Mouse (Mus musculus) adrenal gland, adult 8-10 months (tissue): ENCODE results near the gene Tns2. TPM values are rescaled to one million over a fixed set of nuclear protein-coding genes. Genes with fewer than 3 reads are reported as not detected.

ENCODE experiments used
- DNase-seq: peaks from one replicate; pipeline ENCODE4 v3.0.0; 2022
- total RNA-seq, 4 experiments: library from RNA; stranded (reverse); gene quantifications; 2 replicates each; pipeline ENCODE4 v1.2.4; 2022

Tns2 gene
- total RNA-seq, 4 experiments from 2014 or later: 77.5 to 129 (median 107) TPM

DNA sequence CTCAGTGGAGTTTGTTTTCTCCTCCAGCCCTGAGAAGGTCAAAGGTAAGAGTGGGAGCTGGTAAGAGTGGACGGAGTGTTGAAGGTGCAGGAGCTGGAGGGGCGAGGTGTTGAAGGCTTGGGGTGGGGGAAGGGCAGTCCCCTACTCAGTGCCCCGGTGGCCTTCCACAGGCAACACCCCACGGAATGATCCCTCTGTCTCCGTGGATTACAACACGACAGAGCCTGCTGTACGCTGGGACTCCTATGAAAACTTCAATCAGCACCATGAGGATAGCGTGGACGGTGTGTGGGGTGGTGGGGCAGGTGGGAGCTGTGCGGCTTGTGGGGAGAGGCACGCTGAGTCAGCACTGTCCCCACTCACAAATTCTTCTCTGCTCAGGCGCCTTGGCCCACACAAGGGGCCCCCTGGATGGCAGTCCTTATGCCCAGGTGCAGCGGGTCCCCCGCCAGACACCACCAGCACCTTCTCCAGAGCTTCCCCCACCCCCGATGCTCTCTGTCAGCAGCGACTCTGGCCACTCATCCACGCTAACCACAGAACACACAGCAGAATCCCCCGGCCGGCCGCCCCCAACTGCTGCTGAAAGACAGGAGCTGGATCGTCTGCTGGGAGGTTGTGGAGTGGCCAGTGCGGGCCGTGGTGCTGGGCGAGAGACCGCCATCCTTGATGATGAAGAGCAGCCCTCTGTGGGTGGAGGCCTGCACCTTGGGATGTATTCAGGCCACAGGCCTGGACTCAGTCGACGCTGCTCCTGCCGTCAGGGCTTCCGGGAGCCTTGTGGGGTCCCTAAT, 10.7 kb downstream of the Tns2 start:
- DNase-seq: no peak

DNA sequence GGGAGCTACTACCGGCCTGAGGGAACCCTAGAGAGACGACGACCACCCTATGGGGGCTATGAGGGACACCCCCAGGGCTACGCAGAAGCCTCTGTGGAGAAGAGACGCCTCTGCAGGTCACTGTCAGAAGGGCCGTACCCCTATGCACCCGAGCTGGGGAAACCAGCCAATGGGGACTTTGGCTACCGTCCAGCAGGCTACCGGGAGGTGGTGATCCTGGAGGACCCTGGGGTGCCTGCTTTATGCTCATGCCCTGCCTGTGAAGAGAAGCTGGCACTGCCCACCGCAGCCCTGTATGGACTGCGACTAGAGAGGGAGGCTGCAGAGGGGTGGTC, 11.2 kb downstream of the Tns2 start:
- DNase-seq: no peak

DNA sequence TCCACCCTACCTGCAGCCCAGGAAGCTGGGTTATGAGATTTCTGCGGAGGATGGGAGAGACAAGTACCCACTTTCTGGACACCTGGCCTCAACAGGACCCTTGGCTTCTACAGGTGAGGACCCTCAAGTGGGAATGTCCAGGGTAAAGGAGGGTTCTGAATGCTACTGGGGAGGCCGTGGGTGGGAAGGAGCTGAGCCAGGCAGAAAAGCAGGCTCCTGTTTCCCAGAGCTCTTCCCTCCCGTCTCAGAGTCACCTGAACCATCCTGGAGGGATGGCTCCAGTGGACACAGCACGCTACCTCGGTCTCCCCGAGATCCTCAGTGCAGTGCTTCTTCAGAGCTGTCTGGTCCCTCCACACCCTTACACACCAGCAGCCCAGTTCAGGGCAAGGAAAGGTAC, 12.0 kb downstream of the Tns2 start:
- no peak for DNase-seq

DNA sequence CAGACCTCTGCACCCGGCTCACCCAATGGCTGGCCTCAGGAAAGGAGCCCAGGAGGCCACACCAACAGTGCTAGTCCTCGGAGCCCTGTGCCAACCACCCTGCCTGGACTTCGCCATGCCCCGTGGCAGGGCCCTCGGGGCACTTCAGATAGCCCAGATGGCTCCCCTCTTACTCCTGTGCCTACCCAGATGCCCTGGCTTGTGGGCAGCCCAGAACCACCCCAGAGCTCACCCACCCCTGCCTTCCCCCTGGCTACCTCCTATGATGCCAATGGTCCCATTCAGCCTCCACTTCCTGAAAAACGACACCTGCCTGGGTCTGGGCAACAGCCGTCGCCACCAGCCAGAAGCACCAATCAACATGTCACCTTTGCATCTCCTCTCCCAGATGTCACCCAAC, 12.6 kb downstream of the Tns2 start:
- no peak for DNase-seq

DNA sequence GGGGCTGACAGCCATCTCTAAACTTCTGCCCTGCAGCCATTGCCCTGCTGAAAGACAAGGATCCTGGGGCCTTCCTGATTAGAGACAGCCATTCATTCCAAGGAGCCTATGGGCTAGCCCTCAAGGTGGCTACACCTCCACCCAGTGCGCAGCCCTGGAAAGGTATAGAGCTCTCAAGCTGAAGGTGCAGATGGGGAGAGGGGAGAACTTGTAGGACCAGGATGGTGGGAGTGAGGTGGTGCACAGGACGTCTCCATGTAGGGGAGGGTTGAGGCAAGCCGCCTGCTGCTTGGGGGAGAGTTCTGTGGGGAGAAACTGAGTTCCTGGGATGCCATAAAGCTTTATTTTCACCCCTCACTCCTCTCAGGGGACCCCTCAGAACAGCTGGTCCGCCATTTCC, 13.5 kb downstream of the Tns2 start:
- no peak for DNase-seq

DNA sequence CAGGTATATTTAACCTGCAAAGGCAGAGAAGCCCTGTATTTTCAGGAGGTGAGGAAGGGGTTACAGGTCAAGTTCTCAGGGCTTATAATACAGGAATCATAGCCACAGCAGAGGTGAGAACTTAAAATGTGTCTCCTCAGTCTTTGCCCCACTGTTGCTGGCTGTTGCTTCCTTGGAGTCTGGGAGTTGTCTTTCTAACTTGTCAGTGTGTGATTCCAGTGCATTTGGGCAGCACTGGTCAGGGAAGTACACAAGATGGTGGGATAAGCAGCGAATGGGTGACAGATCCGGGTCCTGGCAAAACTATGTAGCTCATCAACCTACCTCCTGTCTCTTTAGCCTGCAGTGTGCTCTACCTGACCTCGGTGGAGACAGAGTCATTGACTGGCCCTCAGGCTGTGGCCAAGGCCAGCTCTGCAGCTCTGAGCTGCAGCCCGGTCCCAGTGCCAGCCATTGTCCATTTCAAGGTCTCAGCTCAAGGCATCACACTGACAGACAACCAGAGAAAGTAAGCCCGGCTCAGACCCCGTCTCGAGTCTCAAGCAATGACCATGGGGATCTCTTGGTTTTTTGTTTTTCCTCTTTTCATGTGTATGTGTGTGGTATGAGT, 14.5 kb downstream of the Tns2 start:
- peak; percentile 76 for DNase-seq

DNA sequence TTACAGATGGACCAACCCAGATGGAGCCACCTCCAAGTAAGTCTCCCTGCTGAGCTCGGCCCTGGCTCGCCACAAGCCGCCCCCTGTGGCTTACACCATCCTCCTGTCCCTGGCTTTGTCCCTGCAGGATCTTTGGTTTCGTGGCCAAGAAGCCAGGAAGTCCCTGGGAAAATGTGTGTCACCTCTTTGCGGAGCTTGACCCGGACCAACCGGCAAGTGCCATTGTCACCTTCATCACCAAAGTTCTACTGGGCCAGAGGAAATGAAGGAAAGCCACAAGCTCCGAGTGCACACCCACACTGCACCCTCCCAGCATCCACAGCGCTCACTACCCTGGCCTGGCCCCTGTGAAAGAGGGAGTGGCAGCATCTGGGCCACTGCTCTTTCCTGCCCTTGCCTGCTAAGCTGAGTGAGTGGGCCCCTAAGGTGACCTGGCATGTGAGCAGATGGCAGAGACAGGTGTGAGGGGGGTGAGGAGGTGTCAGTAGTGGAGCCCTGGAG, 15.6 kb downstream of the Tns2 start:
- DNase-seq: no peak

DNA sequence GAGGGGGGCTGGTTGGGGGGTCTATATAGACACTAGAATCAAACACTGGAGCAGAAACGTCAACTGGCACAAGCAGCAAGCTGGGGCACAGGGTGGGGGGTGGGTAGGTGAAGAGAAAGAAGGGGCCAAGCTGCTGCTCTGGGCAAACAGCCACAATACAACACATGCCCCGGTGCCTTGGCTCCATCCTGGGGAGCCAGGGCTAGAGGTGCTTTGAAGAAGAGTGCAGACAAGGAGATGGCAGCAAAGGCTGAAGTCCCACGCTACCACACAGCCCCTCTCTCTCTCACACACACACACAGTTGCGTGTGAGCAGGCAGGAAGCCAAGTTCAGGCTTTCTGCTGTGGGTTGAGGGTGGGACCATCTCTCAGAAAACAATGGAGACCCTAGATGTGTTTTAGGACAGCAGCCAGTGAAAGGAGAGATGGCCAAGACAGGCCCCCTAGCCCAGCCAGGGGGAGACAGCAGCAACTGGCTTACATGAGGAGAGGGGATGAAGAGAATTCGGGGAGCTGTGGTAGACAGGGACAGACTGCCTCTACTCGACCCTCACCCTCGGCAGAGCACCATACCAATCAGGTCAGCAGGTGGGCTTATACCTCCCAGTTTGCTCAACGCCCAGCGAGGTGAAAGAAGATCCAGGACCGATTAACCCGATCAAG, 16.7 kb downstream of the Tns2 start:
- no peak for DNase-seq

DNA sequence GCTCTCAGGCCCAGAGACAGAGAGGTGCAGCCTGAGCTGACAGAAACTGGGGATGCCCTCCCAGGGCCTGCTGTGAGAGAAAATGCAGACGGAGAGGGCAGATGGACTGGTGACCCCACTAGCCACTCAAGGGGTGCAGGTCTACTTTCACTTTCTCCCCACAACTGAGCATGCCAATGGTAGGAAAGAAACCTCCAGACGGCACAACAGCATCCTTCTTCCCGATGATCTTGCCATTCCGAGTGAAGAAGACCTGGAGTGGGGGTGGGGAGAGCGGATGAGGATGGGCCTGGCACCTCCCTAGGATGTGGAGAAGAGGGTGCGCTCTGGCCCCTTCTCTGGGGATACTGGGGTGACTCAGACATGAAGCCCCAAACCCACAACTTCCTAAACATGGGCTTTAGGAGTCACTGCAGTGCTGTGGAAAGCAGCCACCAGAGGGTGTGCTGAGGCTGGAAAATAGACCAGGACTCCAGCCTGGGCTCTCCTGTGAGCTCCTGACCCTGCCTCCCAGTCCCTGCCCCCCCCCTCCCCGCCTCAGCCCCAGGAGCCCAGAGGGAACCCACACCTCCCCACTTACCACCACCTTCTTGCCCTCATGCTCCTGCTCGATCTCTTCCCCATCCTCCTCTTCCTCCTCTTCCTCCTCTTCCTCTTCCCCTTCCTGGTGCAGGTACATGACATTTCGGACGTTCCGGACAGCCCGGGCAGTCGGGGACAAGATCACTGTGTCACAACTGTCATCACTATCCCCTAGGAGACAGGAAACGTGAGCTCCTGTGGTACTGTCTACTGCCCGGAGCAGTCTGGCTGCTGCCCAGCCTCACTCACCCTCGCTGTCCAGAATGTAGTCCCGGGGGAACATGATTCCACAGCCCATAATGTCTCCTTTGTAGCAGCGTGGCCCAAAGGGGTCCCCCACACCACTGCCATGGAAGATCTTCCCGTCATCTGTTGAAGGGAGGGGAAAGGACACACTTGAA, 17.5 kb downstream of the Tns2 start:
- peak; percentile 31 for DNase-seq

DNA sequence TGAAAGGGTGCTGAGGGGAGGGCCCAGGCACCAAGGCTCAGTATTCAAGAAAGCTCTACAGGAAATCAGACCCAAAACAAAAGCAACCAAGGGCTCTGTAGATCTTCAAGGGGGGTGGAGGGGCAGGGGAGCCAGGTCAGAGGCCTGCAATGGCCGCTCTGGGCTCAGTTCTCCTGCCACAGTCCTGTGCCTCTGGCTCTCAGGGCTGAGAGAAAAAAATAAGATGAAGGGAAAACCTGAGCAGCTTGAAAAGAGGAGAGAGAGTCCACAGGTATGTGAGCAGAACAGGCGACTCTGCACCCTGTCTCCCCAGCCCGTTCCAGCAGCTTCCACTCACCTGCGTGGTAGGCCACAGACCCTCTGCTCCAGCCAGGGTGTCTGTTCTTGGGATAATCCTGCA, 18.4 kb downstream of the Tns2 start:
- DNase-seq: no peak

DNA sequence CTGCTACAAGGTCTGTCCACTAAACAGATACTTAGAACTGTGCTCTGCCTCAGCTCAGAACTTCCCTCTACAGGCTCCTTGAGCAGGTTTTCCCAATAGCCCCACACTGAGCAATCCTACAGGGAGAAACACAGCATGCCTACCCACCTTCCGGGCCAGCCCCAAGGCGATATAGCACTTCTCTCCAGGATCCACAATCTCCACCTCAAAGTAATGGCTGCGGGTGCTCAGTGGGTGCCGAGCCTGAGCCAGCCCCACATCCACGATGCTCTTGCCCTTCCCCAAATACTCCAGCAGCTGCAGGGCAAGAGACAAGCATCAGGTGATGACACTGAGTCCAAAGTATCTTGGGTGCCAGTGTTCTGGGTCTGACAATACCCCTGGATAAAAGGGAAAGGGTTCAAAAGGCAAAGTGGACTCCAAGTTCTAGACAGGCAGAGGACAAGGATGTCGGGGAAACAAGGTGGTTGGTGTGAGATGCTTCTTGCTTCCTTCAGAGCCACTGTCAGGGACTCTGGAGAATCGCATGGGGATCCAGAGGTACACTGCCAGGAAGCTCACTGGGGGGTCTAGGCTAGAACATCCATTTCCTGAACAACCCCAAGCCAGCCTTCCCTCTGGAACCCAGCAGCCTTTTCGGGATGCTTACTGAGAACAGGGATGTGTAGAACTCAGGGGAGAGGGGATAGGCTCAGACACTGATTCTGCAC, 19.1 kb downstream of the Tns2 start:
- DNase-seq: no peak

DNA sequence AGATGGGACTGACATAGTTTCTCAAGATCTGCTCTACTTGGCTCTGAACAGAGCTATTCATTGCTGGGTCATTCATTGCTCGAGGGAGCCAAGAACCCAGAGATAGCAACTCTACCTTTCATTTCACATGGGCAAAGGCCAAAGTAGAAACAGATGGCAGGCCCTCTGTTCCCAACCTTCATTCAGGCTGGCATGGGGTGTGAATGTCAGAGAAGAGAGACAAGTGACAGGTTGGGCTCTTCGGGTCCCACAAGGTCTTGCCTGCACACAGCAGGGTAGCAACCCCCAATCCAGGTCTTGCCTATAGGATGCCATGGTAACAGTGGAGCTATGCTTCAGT, 19.6 kb downstream of the Tns2 start:
- DNase-seq: no peak

DNA sequence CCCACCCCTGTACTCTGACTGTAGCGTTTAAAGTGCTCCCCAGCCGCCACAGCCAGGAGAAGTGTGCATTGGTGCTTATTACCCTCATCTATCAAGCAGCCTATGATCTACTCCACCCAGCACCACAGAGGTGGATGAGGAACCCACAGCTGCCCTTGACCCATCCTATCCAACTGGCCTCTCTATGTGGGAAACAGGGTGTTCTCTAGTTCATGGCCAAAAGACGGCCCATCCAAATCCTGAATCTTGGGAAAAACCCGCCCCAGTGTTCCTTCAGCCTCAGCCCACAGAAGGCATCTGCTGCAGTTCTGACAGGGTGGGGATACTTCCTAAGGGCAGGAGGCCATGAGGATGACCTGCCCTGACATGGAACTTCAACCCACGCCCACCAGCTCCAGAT, 20.3 kb downstream of the Tns2 start:
- DNase-seq: no peak

DNA sequence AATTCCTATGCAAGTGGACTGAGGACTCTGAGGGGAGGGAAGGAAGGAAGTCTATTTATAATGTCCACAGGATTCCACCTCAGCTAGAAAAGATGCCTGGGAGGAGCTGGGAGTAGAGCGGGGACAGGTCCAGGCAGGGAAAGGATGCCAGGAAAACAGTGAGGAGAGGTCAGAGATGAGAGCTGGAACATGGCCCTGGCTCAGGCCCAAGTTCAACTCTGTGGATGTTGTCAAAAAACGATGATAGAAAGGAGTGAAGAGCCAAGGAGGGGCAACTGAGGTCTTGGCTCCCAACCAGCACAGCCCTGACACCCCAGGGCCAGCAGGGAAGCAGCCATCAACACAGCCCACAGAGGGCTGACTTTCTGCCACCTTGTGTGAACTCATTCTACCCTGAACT, 26.1 kb downstream of the Tns2 start:
- DNase-seq: peak; percentile 78

DNA sequence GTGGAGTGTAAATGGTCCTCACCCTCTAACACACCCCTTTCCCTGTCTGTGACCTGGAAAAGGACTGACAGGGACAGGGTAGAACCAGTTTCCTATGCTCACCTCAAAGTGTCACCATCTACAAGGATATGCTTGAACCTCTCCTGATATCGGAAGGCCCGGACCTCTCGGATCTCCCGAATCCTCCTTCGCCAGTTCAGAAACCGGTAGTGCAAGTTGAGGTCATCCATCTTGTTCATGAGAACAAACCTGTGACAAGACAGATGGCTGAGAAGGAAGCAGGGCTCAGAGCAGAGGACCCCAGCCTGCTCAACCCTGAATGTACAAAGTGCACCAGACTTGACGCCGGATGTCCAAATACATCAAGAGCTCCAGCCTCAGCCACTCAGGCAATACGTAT, 33.1 kb downstream of the Tns2 start:
- DNase-seq: no peak

DNA sequence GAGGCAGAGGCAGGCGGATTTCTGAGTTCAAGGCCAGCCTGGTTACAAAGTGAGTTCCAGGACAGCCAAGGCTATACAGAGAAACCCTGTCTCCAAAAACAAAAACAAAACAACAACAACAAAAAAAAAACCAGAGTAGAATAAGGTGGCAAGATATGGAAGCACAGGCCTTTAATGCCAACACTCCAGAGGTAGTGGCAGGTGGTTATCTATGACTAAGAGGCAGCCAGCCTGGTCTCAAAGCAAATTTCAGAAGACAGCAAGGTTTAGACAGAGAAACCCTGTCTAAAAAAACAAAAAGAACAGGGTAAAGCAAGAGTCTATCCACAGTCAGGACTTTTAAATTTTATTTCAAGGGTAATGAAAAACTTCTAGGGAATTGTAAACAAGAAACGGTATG, 34.5 kb downstream of the Tns2 start:
- no peak for DNase-seq

DNA sequence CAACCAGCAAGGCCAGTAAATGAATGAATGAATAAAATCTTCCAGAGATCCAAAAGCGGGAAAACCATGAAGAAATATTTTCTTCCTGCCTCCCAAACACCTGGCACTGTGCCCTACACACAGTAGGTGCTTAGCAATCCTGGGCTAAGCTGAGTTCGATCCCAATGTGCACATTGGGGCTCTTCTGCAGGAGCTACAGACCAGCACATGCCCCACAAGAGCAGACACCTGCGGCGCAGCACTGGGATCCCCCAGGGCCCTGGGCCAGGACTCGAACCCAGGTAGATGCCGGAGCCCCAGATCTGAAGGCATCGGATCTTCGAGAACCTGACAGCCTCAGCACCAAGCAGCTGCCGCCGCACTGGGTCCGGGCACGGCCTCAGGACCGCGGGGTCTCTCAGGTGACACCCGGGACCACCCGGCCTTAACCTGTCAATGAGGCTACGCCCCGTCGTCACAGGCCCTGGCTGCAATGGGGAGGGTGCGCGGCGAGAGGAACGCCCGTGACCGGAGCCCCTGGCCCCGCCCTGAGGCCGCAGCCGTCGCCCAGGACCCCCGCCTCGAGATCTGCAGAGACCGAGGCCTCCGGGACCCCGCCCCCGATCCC, 35.4 kb downstream of the Tns2 start:
- DNase-seq: no peak

DNA sequence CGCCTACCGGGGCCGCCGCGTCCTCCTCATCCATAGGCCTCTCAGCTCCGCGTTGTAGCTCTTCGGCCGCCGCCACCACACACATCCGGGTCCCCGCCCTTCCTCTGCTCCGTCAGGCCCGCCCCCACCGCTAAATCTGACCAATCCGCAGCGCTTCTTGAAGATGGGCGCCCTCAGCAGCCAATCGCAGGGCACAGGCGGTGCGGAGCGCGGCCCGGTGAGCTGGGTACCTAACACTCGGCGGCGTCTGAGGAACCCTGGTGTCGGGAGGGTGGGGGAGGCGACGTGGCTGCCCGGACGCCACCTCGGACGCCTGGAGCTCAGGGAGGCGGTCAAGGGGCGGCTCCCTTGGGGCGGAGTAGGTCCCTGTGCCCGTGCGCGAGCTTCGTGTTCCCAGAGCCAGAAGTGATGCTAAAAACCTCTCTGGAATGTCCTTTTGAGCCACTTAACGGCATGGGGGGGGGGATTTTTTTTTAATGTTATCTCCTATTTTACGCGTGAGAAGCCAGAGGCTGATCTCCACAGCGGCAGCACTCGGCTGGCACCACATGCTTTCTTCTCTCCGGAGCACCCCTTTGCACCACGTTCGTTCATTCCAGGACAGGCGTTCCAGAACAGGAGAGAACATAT, 36.0 kb downstream of the Tns2 start, which contains the start of gene Spryd3:
Gene Spryd3, minus strand, starts transcription at position 106 of the 630 bp plus-strand sequence.
- DNase-seq: peak; percentile 96

DNA sequence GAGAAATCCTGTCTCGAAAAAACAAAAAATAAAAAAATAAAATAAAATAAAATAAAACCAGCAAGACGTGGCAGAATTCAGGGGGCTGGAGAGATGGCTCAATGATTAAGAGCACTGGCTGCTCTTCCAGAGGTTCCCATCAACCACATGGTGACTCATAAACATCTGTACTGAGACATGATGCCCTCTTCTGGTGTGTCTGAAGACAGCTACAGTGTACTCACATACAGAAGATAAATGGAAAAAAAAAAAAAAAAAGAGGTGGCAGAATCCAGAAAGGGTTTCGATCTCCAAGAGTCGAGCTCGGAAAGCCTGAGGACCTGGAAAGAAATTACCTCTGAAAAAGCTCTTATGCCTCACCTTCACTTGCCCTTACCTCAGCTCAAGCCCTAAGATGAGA, 40.9 kb downstream of the Tns2 start:
- DNase-seq: no peak

DNA sequence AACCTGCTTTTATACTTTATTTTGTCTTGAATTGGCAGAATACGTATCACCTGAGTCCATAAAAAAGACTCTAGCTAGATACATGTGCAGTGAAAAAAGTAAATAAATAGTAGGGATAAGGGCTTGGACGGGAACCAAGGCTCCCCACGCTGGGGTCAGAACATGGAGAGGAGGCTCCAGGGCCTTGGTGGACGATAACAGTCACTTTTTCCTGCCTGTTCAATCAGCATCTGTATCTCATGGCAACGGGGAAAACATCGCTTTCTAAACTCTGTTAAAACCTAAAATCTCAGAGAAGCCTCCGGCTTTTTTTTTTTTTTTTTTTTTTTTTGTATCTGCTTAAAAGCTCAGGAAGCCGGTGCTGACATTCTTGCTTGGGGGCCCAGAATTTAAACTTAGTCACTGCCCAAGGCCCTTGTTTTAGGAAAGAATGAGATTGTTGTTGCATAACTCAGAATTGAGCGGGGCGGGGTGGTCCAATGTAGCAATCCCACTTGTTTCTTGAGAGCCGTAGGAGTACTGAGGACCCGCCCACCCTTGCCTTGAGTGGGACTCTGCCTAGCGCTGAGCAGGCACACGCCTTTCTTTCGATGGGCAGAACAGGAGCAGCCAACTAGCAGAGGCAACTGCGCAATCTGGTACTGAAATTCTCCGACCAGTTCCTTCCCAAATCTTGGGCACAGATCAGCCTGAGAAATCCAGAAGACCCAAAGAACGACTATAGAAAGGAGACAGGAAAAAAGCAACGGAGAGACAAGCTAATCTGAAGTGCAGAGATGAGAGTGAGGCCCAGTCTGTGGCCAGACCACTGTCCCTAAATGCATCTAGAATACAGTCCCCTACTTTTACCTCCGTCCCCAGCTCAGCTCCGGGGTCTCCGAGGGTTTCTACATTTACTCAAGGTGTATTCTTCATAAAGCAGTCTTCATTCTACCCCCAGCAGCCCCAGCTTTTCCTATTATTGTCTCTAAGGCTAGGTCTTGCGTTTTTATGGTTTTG, 43.0 kb downstream of the Tns2 start:
- no peak for DNase-seq
